15 mouse cellular contexts compared by ENCODE assay signal in genomic region chr17:69227426-69228014, GRCm38 (mm10).
A peak's percentile ranks its signal among the peaks of the same experiment; 100 is the strongest.
DNase-seq lines count a peak whose midpoint lies in the region; ATAC-seq and TF ChIP-seq lines count a peak whose summit lies in the region.
"Had no signal": no experiment of that assay in that cellular context is flagged by ENCODE, and none has a peak within 500 bp of the region (broad histone marks: within the 10 kb centered on the region; RNA-seq: fewer than 3 reads in every experiment).

No protein-coding gene starts in this region.

- H3K4me1 ChIP-seq in heart, embryonic 12.5 days (replicated peaks): peaks cover 48% of the 10 kb centered on the region
- no peaks in the 10 kb centered on the region for H3K4me1 ChIP-seq in lung, embryonic 14.5 days (ENCODE audit: insufficient read depth)
- peaks cover 24% of the 10 kb centered on the region for H3K4me1 ChIP-seq in embryonic facial prominence, embryonic 14.5 days (ENCODE audit: control insufficient read depth, insufficient read depth, low read length)

- H3K27me3 ChIP-seq in heart, embryonic 12.5 days (replicated peaks): no peaks in the 10 kb centered on the region
- H3K27me3 ChIP-seq in lung, embryonic 14.5 days (ENCODE audit: insufficient read depth, low read length): no peaks in the 10 kb centered on the region
- no peaks in the 10 kb centered on the region for H3K27me3 ChIP-seq in C2C12 (ENCODE audit: control insufficient read depth, insufficient read depth, insufficient read length)
- H3K27me3 ChIP-seq in embryonic facial prominence, embryonic 14.5 days (replicated peaks; ENCODE audit: control insufficient read depth, insufficient read depth, low read length): no peaks in the 10 kb centered on the region
- H3K27me3 ChIP-seq: lung, embryonic 15.5 days had no signal

- no peak for TF ChIP-seq CTCF in lung, embryonic 14.5 days (IDR thresholded peaks at IDR 0.05; ENCODE audit: low read depth)
- TF ChIP-seq CTCF in C2C12 (IDR thresholded peaks at IDR 0.05; ENCODE audit: control insufficient read depth, insufficient read depth, insufficient read length): no peak

- 0 out of 2 replicates have a peak, but pooled peaks cover 6% of the 10 kb centered on the region for H3K36me3 ChIP-seq in heart, embryonic 12.5 days
- peaks cover 5% of the 10 kb centered on the region; the same call in 1 of the 2 replicates for H3K36me3 ChIP-seq in lung, embryonic 14.5 days (ENCODE audit: insufficient read depth)
- H3K36me3 ChIP-seq in C2C12 (ENCODE audit: control insufficient read depth, insufficient read depth): peaks cover 14% of the 10 kb centered on the region
- H3K36me3 ChIP-seq in embryonic facial prominence, embryonic 14.5 days (ENCODE audit: control insufficient read depth, insufficient read depth, low read length): peaks cover 16% of the 10 kb centered on the region
- H3K36me3 ChIP-seq: G1E; lung, embryonic 15.5 days had no signal

- H3K79me3 ChIP-seq in C2C12 (ENCODE audit: low read depth): peaks cover 8% of the 10 kb centered on the region

- H3ac ChIP-seq in C2C12 (ENCODE audit: control insufficient read depth, insufficient read length, low read depth): no peak overlapping the region

- H3K27ac ChIP-seq in heart, embryonic 12.5 days (ENCODE audit: poor library complexity, severe bottlenecking): peak overlapping the region; percentile 78
- H3K27ac ChIP-seq in lung, embryonic 14.5 days (ENCODE audit: low read depth): no peak overlapping the region
- H3K27ac ChIP-seq in embryonic facial prominence, embryonic 14.5 days (replicated peaks; ENCODE audit: low read depth, low read length): peak overlapping the region; percentile 39; the same call in 1 of the 2 replicates
- H3K27ac ChIP-seq: hindbrain, embryonic 14.5 days; lung, embryonic 15.5 days had no signal

- no peak overlapping the region for H3K4me3 ChIP-seq in heart, embryonic 12.5 days
- H3K4me3 ChIP-seq in lung, embryonic 14.5 days (ENCODE audit: low read depth, low read length): no peak overlapping the region
- no peak overlapping the region for H3K4me3 ChIP-seq in C2C12 (ENCODE audit: insufficient read depth, poor library complexity, severe bottlenecking)
- no peak overlapping the region for H3K4me3 ChIP-seq in embryonic facial prominence, embryonic 14.5 days (ENCODE audit: low read depth, low read length)
- H3K4me3 ChIP-seq: lung, embryonic 15.5 days had no signal

- no peak for DNase-seq in heart, postnatal 25 days (ENCODE audit: low spot score)
- DNase-seq in lung, embryonic 14.5 days: peak; percentile 50
- DNase-seq in lung, postnatal 36 days: no peak
- DNase-seq in embryonic facial prominence, embryonic 14.5 days (ENCODE audit: low spot score): peak; percentile 65
- DNase-seq in adrenal gland, postnatal 25 days: no peak
- DNase-seq: cerebellum, postnatal 36 days; gastrocnemius, postnatal 36 days; liver; midbrain, embryonic 14.5 days had no signal

- H3K9me3 ChIP-seq in heart, embryonic 12.5 days (replicated peaks): no peaks in the 10 kb centered on the region
- no peaks in the 10 kb centered on the region for H3K9me3 ChIP-seq in lung, embryonic 14.5 days (ENCODE audit: low read depth, low read length)
- H3K9me3 ChIP-seq in embryonic facial prominence, embryonic 14.5 days (ENCODE audit: control insufficient read depth, low read length): no peaks in the 10 kb centered on the region
- H3K9me3 ChIP-seq: lung, embryonic 15.5 days had no signal

- no peak overlapping the region for H3K9ac ChIP-seq in heart, embryonic 12.5 days
- H3K9ac ChIP-seq in lung, embryonic 14.5 days: no peak overlapping the region
- no peak overlapping the region for H3K9ac ChIP-seq in embryonic facial prominence, embryonic 14.5 days (ENCODE audit: low read depth, low read length)
- H3K9ac ChIP-seq: lung, embryonic 15.5 days had no signal

- intact Hi-C loops in heart, postnatal 25 days (cut with DNase I): no loop called here

- H3K79me2 ChIP-seq in C2C12 (ENCODE audit: control insufficient read depth, insufficient read depth): peaks cover 31% of the 10 kb centered on the region

- 27% methylated on average over 9 of the region's 9 CpGs for WGBS in heart, embryonic 12.5 days
- 30% methylated on average over 9 of the region's 9 CpGs for WGBS in lung, embryonic 14.5 days
- 34% methylated on average over 9 of the region's 9 CpGs for WGBS in embryonic facial prominence, embryonic 14.5 days

- H3K4me2 ChIP-seq in heart, embryonic 12.5 days: peak overlapping the region; percentile 54
- 0 out of 2 replicates have a peak overlapping the region, but pooled peaks have one; percentile 2 for H3K4me2 ChIP-seq in lung, embryonic 14.5 days
- H3K4me2 ChIP-seq in embryonic facial prominence, embryonic 14.5 days (ENCODE audit: low read depth, low read length): no peak overlapping the region
- H3K4me2 ChIP-seq: hindbrain, embryonic 14.5 days; lung, embryonic 15.5 days had no signal

- ATAC-seq in heart, embryonic 12.5 days (ENCODE audit: insufficient number of reproducible peaks, low FRiP score): peak; percentile 45
- ATAC-seq in lung, embryonic 14.5 days (ENCODE audit: insufficient read depth): peak; percentile 62
- ATAC-seq in embryonic facial prominence, embryonic 14.5 days (ENCODE audit: low read depth): peak; percentile 65
- ATAC-seq in monocyte, adult 5-6 weeks (replicated peaks; ENCODE audit: insufficient number of reproducible peaks, low FRiP score, low TSS enrichment, poor library complexity, severe bottlenecking): no peak

TF ChIP-seq in C2C12, 6 proteins besides CTCF, POLR2A, EP300 and RAD21:
- TF ChIP-seq CEBPB (IDR thresholded peaks at IDR 0.05; ENCODE audit: low read depth): peak; percentile 28
- no peak for TF ChIP-seq FOSL1 (IDR thresholded peaks at IDR 0.05; ENCODE audit: insufficient read depth, low read length, poor library complexity, severe bottlenecking)
- no peak for TF ChIP-seq USF1 (IDR thresholded peaks at IDR 0.05; ENCODE audit: low read depth)
- peak; percentile 9 for TF ChIP-seq MYOD1 (IDR thresholded peaks at IDR 0.05; ENCODE audit: control insufficient read depth, insufficient read length, low read depth)

Comparison
In these comparisons a context has a peak if more than half of its experiments do, and no peak if none do; other contexts are left out.
1. DNase-seq: peak in lung, embryonic 14.5 days (single experiment) and embryonic facial prominence, embryonic 14.5 days (single experiment); none in heart, postnatal 25 days (single experiment), lung, postnatal 36 days (single experiment) and adrenal gland, postnatal 25 days (single experiment).